Mouse (Mus musculus): ENCODE measurements at regions not wholly inside any gene's neighbourhood (a gene's known extent, or its start where the extent isn't known, plus 50 kb on each side); places are given as distances from the start of the nearest gene placed in this dataset.

- TF ChIP-seq GATA1 (IDR thresholded peaks at IDR 0.05; ENCODE audit: borderline replicate concordance, low read length) (no peak), CTCF (IDR thresholded peaks at IDR 0.05; ENCODE audit: low read depth, low read length) (no peak)
Observed at GRCm38 (mm10) chr8:8044926-8045325, 616.1 kb downstream of the Efnb2 start.

Data from G1E (cell line).